Mouse (Mus musculus) hindbrain, embryonic 12.5 days (tissue): ENCODE results near the gene Rpa1. TPM values are rescaled to one million over a fixed set of nuclear protein-coding genes. Genes with fewer than 3 reads are reported as not detected.
"Not testable (repeated sequence)": the region's sequence is repeated elsewhere in the genome, so short reads cannot be mapped to it uniquely, and the experiment has no call there.

Source experiments
- ATAC-seq: fragments of 200-750 bp; cut with Nextera tagmentation; 2 replicates; pipeline ENCODE4 v1.8.0; 2017; ENCODE audit warnings: moderate TSS enrichment; ENCODE audit not compliant: low FRiP score
- H3K27ac ChIP-seq: fragments of 300-500 bp; sonication (generic); 2 replicates; pipeline ENCODE4 v1.5.1; 2016; ENCODE audit warnings: mild to moderate bottlenecking
- H3K27me3 ChIP-seq: fragments of 300-500 bp; sonication (generic); 2 replicates; pipeline ENCODE4 v1.6.1; 2016; ENCODE audit warnings: mild to moderate bottlenecking
- H3K36me3 ChIP-seq: fragments of 300-500 bp; sonication (generic); 2 replicates; pipeline ENCODE4 v1.6.1; 2016; ENCODE audit warnings: mild to moderate bottlenecking
- H3K4me1 ChIP-seq: fragments of 300-500 bp; sonication (generic); 2 replicates; pipeline ENCODE4 v1.6.1; 2016
- H3K4me2 ChIP-seq: fragments of 300-500 bp; sonication (generic); replicated peaks from 2 replicates; pipeline ENCODE4 v1.6.1; 2016; ENCODE audit warnings: mild to moderate bottlenecking
- H3K4me3 ChIP-seq: fragments of 300-500 bp; sonication (generic); 2 replicates; pipeline ENCODE4 v1.5.1; 2016; ENCODE audit warnings: mild to moderate bottlenecking
- H3K9ac ChIP-seq: fragments of 300-500 bp; sonication (generic); 2 replicates; pipeline ENCODE4 v1.6.1; 2016; ENCODE audit warnings: mild to moderate bottlenecking, moderate library complexity
- H3K9me3 ChIP-seq: fragments of 300-500 bp; sonication (generic); replicated peaks from 2 replicates; pipeline ENCODE4 v1.6.1; 2016; ENCODE audit warnings: mild to moderate bottlenecking
- WGBS: fragments of 180-500 bp; shearing (Covaris S2); methylation state at CpG from one replicate; pipeline ENCODE4 v1.1.7; 2016; 5-methylcytosine and 5-hydroxymethylcytosine counted together
- polyA plus RNA-seq: library from polyadenylated mRNA; unstranded; fragments of >200 nt; fragmentation: Nextera tagmentation; extraction: Ambion mirVana; gene quantifications from 2 replicates; pipeline ENCODE4 v1.2.1, GENCODE M21; 2016

The Rpa1 gene
- polyA plus RNA-seq, 1 experiment from 2014 or later = 96.9 TPM

DNA sequence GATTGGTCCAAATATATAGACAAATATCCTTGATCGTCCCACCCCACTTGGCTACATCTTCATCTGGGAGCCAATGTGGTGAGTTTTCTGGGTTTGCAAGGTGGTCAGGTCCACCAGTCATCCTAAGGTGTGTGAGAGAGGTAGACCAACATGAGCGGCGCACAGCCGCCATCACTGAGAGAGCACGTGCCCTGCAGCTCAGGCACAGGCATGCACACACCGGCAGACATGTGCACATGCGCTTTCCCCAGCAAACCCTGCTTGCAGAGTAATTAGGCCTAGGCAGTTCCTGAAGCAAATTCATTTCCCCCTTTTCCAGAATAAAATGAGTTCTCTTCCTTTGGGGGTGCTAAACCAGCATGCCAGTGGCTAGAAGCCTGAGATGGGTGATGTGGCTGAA, 55.8 kb downstream of the Rpa1 start:
- no peaks in the 10 kb centered on the region for H3K36me3 ChIP-seq
- no peak overlapping the region for H3K4me3 ChIP-seq
- H3K27ac ChIP-seq = no peak overlapping the region
- ATAC-seq = no peak
- H3K4me1 ChIP-seq = peaks cover 9% of the 10 kb centered on the region; the same call in 1 of the 2 replicates
- H3K9me3 ChIP-seq = no peaks in the 10 kb centered on the region
- H3K9ac ChIP-seq = no peak overlapping the region
- peaks cover 16% of the 10 kb centered on the region for H3K27me3 ChIP-seq
- WGBS = 84% methylated on average over 7 of the region's 7 CpGs
- H3K4me2 ChIP-seq = no peak overlapping the region

DNA sequence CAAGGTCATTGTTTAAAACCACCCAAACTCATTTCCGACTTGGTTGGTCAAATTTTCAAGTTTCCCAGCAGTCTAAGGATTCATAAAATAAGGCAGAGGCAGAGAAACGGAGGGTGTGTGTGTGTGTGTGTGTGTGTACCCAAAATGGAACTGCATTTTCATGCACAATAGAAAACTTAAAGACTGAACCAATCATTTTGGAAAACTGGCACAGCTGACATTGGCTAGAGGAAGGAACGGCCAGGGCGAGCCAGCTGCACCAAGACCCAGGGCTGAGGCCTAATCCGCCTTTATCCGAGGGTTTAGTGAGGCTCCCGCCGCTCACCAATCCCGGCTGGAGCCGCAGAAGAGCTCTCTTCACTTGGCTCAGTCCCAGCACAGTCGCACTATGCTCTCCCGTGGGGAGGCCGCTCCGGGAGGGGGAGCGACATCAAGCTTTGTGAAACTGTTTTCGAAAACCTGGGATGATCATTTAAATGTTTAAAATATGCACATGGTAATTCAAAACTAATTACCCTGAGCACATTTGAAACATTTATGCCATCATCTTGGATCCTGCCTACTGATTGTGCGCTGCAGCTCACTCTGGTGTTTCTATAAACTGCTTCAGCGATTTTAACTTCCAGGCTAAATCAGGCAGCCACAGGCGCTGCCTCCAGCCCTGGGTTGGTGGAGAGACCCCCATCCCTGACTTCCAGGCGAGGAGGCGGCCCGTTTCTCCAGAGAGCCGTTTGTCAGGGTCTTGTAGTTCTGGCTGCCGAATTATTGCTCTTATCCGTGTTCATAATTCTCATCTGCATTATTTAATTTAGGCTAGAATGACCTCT, 56.5 kb downstream of the Rpa1 start:
- H3K27ac ChIP-seq = no peak overlapping the region

DNA sequence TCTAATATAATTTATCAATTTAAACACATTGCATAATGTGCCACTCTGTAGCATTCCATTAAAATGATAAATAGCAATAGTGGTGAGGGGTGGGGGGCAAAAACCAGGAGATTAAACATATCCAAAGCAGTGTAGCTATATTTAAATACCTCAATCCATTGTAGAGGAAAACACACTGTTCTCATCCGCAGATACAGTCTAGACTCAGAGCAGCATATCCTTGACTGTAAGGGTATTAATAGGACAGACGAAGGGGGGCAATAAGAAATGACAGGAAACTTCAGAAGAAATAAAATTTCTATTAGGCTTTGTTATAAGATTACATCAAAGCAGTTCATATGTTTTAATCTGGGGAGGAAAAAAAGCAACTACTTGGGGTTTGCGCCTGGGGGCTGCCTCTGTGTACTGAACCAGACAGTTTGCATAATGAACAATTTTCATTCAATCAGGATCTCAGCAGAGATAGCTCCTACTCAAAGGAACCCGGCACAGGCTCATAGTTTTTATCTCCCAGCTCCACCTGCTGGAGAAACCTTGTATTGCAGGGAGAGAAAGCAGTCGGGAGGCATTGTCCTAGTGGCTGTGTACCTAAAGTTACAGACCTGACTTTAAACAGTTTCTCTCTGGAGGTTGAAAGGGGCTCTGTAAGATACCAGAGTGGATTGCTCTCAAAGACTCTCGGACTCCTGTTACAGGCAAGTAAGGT, 57.4 kb downstream of the Rpa1 start:
- Histone ChIP-seq H3K4me2 (no peak overlapping the region), H3K4me3 (no peak overlapping the region), H3K9ac (no peak overlapping the region), H3K9me3 (no peaks in the 10 kb centered on the region), H3K36me3 (no peaks in the 10 kb centered on the region), H3K27ac (no peak overlapping the region), H3K27me3 (peaks cover 16% of the 10 kb centered on the region), H3K4me1 (peaks cover 9% of the 10 kb centered on the region; the same call in 1 of the 2 replicates)
- ATAC-seq = peak; percentile 85
- WGBS = 17% methylated on average over 6 of the region's 6 CpGs

More for the DNA sequence above, 56.5 kb downstream of the Rpa1 start:
- Histone ChIP-seq H3K4me1 (peaks cover 9% of the 10 kb centered on the region; the same call in 1 of the 2 replicates), H3K27me3 (peaks cover 16% of the 10 kb centered on the region), H3K4me2 (peak overlapping the region; percentile 2; the same call in 1 of the 2 replicates), H3K36me3 (no peaks in the 10 kb centered on the region), H3K4me3 (no peak overlapping the region), H3K9ac (no peak overlapping the region; the same call in 1 of the 2 replicates), H3K9me3 (no peaks in the 10 kb centered on the region)
- peak; percentile 71 for ATAC-seq
- WGBS = 25% methylated on average over 25 of the region's 25 CpGs

DNA sequence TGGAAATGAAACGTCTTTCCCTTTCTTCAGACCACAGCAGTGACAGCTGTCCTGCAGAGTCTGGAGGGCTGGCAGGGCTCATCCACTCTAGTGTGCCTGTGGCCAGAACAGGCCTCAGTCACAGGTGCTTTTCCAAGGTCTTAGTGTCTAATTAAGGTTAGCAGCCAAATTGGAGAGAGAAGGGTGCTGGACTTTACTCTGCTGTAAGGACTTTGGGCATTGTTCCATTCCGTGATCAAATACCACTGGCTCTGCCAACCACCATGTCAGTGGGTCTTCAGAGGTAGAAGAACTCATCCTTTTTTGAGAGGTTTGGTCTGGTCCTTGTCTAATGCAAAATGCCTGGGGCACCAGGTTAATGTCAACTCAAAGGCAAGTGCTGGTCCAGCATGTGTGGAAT, 59.0 kb downstream of the Rpa1 start:
- H3K9ac ChIP-seq = no peak overlapping the region
- H3K4me3 ChIP-seq = no peak overlapping the region
- H3K27ac ChIP-seq = no peak overlapping the region
- no peaks in the 10 kb centered on the region for H3K36me3 ChIP-seq
- peaks cover 9% of the 10 kb centered on the region; the same call in 1 of the 2 replicates for H3K4me1 ChIP-seq
- H3K9me3 ChIP-seq = no peaks in the 10 kb centered on the region
- WGBS = 59% methylated on average over 2 of the region's 2 CpGs
- H3K27me3 ChIP-seq = peaks cover 20% of the 10 kb centered on the region
- ATAC-seq = no peak
- H3K4me2 ChIP-seq = no peak overlapping the region

DNA sequence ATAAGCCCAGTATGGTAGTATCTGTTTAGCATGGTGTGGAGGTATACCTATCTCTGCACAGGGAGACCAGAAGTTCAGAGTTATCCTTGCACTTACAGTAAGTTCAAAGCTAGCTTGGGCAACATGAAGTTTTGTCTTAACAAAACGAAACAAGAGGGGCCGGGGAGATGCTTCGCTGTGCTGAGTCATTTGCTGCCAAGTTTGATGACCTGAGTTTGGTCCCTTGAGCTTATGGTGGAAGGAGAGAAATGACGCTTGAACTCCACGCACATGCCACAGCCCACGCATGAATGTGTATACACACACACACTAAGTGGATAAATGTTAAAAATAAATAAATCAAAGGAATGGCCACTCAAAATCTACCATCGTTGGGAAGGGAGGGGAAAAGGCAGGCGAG, 59.6 kb downstream of the Rpa1 start:
- Histone ChIP-seq H3K27me3 (peaks cover 24% of the 10 kb centered on the region), H3K9me3 (no peaks in the 10 kb centered on the region), H3K4me2 (no peak overlapping the region), H3K36me3 (no peaks in the 10 kb centered on the region), H3K9ac (no peak overlapping the region), H3K27ac (no peak overlapping the region), H3K4me3 (no peak overlapping the region), H3K4me1 (0 out of 2 replicates have a peak, but pooled peaks cover 9% of the 10 kb centered on the region)
- ATAC-seq = no peak
- WGBS = 91% methylated on average over 8 of the region's 8 CpGs

DNA sequence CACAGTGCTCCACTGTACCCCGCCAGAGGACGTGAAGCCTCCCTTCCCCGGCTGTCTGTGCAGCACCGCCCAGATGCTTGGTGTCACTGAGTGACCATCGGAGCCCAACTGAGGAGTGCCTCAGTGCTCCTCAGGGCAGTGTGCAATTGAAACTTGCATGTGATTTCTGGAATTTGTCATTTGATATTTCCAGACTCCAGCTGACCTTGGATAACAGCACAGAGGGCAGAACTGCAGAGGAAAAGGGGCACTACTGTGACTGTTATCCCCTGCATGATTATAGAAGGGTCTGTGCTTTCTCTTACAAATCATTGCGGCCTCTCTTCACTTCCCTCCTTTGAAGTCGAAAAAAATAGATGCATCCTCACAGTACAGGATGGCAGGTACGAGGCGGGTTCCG, 60.2 kb downstream of the Rpa1 start:
- no peak for ATAC-seq
- H3K4me2 ChIP-seq = no peak overlapping the region
- H3K9ac ChIP-seq = no peak overlapping the region
- no peaks in the 10 kb centered on the region for H3K9me3 ChIP-seq
- no peak overlapping the region for H3K4me3 ChIP-seq
- peaks cover 10% of the 10 kb centered on the region for H3K4me1 ChIP-seq
- peaks cover 28% of the 10 kb centered on the region for H3K27me3 ChIP-seq
- H3K27ac ChIP-seq = no peak overlapping the region
- WGBS = 83% methylated on average over 10 of the region's 10 CpGs
- H3K36me3 ChIP-seq = no peaks in the 10 kb centered on the region

DNA sequence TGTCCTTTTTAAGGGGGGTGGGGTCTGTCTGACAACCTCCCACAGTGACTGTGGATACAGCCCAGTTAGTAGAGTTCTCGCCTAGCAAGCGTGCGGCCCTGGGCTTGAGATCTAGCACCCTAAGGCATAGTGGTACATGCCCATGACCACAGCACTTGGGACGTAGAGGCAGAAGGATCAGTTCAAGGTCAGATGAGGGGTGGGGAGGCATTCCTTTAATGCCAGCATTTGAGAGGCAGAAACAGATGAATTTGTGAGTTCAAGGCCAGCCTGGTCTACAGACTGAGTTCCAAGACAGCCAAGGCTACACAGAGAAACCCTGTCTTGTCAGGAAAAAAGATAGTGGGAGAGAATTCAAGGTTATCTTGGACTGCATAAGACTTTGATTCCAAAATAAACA, 61.3 kb downstream of the Rpa1 start:
- Histone ChIP-seq H3K4me1 (peaks cover 16% of the 10 kb centered on the region), H3K27me3 (peaks cover 30% of the 10 kb centered on the region), H3K9me3 (no peaks in the 10 kb centered on the region), H3K27ac (no peak overlapping the region), H3K36me3 (no peaks in the 10 kb centered on the region), H3K4me3 (no peak overlapping the region), H3K4me2 (no peak overlapping the region), H3K9ac (no peak overlapping the region)
- no peak for ATAC-seq
- 89% methylated on average over 4 of the region's 4 CpGs for WGBS

DNA sequence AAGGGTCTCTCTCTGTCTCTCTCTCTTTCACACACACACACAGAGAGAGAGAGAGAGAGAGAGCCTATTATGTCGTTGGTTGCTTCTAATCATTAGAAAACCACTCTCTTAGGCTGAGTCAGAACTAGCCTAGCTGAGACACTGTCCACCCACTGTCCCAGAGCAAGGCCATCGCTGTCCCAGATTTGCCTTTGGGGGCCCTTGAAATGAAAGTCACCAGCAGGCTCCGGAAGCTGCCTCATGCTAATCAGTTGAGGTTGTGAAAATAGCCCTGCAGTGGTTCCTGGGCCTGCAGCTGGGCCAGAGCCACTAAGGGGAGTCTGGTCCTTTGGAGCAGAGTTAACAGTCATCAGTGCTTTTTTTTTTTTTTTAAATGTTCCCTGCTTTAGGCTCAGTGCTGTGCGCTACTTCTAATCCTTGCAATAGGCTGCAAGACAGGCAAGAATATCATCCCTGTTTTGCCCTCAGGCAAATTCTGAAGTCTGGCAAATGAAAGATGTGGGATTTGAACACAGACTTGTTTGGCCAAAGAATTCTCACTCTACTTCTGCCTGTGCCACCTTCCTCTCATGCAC, 62.1 kb downstream of the Rpa1 start:
- no peak for ATAC-seq
- H3K4me2 ChIP-seq = no peak overlapping the region
- 50% methylated on average over 4 of the region's 4 CpGs for WGBS

DNA sequence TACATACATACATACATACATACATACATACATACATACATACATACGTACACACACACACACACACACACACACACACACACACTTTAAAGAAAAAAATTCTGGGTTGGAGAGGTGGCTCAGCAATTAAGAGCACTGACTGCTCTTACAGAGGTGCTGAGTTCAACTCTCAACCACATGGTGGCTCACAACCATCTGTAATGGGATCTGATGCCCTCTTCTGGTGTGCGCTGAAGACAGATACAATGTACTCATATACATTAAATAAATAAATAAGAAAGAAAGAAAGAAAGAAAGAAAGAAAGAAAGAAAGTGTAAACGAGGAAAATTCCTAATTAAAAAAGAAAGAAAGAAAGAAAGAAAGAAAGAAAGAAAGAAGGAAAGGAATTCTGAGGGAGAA, 64.3 kb downstream of the Rpa1 start:
- H3K9ac ChIP-seq, H3K4me3 ChIP-seq, ATAC-seq, H3K36me3 ChIP-seq, H3K4me2 ChIP-seq, H3K9me3 ChIP-seq, H3K27ac ChIP-seq: not testable (repeated sequence)
- Histone ChIP-seq H3K27me3 (peaks cover 42% of the 10 kb centered on the region), H3K4me1 (peaks cover 38% of the 10 kb centered on the region)
- WGBS = 72% methylated on average over 3 of the region's 3 CpGs

More for the DNA sequence above, 62.1 kb downstream of the Rpa1 start:
- H3K4me3 ChIP-seq = no peak overlapping the region
- no peak overlapping the region for H3K9ac ChIP-seq
- H3K36me3 ChIP-seq = no peaks in the 10 kb centered on the region
- no peaks in the 10 kb centered on the region for H3K9me3 ChIP-seq
- H3K27me3 ChIP-seq = peaks cover 37% of the 10 kb centered on the region
- H3K27ac ChIP-seq = no peak overlapping the region
- peaks cover 19% of the 10 kb centered on the region for H3K4me1 ChIP-seq

DNA sequence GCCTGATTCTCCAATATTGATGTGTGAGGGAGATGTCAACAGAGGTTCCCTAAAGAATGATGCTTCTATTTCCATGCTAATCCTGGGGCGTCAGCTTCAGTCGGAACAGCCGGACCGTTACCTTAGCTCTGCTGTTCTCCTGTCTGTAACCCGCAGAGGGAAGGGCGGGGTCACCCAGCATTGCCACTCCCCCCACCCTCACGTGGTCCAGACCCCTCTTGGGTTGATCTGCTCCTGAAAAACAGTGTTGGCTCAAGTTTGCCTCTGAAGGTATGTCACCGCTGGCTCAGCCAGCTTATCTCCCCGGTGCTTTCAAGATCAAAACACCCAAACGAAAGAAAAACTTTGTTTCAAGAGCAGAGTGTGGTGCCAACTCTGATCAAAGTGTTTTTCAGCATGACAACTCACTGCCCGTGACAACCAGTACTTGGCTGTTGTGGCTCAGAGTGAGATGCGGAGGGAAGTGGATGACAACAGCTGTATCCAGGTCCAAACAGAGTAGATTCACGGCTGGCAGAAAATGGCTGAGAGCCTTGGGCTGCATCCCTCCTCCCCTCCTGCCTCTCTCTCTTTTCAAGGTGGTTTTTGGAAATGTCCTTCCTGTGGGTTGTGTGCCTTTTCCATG, 65.5 kb downstream of the Rpa1 start:
- 11% methylated on average over 13 of the region's 13 CpGs for WGBS
- H3K4me3 ChIP-seq = no peak overlapping the region
- ATAC-seq = no peak
- H3K36me3 ChIP-seq = no peaks in the 10 kb centered on the region
- H3K4me1 ChIP-seq = peaks cover 44% of the 10 kb centered on the region
- H3K27ac ChIP-seq = no peak overlapping the region
- no peak overlapping the region for H3K9ac ChIP-seq
- no peaks in the 10 kb centered on the region for H3K9me3 ChIP-seq
- H3K27me3 ChIP-seq = peaks cover 41% of the 10 kb centered on the region
- H3K4me2 ChIP-seq = peak overlapping the region; percentile 40

DNA sequence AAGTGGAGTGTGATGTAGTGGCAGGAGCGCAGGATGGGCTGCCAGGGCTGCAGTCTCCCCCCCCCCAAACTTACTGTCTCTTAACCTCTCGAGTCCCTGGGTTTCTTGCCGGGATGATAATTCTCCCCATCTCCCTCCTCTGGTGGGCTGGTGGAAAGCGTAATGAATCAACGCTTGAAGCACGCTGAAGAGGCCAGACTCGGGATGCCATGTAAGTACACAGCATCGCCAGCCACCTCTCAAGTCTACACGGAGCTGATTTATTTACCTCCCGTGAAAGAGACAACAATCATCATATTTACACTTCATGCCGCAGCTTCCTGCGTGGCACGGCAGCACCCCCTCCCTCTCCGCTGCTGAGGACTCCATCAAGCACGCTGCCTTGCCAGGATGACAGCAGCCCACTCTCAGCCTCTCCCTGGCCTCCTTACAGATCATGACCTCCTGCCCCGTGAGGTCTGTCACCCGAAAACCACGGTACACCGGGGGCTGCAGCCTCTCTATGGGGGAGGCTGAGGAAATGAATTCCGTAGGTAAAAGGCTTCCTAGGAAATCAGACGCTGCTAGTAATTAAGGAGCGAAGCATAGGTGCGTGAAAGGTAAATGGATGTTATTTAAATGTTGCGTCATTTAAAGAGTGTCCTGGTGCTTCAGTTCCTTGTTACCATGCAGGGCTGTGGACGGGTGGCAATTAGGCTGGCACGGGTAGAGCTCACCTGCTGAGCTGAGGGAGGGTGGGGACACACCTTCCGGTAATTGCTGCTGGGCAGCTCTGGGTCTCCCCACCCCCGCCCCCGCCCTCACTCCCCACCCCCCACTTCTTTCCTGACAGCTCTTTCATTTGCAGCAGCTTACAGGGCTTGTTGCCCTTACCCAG, 66.5 kb downstream of the Rpa1 start:
- no peak for ATAC-seq
- H3K27ac ChIP-seq = no peak overlapping the region
- H3K27me3 ChIP-seq = peaks cover 41% of the 10 kb centered on the region
- H3K4me1 ChIP-seq = peaks cover 44% of the 10 kb centered on the region
- no peaks in the 10 kb centered on the region for H3K9me3 ChIP-seq
- H3K9ac ChIP-seq = peak overlapping the region; percentile 35; the same call in 1 of the 2 replicates
- no peaks in the 10 kb centered on the region for H3K36me3 ChIP-seq
- H3K4me3 ChIP-seq = 0 out of 2 replicates have a peak overlapping the region, but pooled peaks have one; percentile 3
- 7% methylated on average over 29 of the region's 29 CpGs for WGBS
- H3K4me2 ChIP-seq = peak overlapping the region; percentile 40
